Mouse (Mus musculus): ENCODE results near the gene Gm49383. TPM values are rescaled to one million over a fixed set of nuclear protein-coding genes. Genes with fewer than 3 reads are reported as not detected.

Gene Gm49383
- polyA plus RNA-seq, 1 experiment = 2.6 TPM

GRCm38 (mm10) chr12:69207926-69208325 lies 11.0 kb upstream of the Gm49383 start:
- no peaks in the 10 kb centered on the region for H3K36me3 ChIP-seq (ENCODE audit: control insufficient read depth, insufficient read depth)
- H3K4me2 ChIP-seq (ENCODE audit: low read depth) = no peak overlapping the region
- no peaks in the 10 kb centered on the region for H3K27me3 ChIP-seq (ENCODE audit: control insufficient read depth, insufficient read depth, insufficient read length)
- H3K4me3 ChIP-seq = no peak overlapping the region
- TF ChIP-seq POLR2AphosphoS2 (IDR thresholded peaks at IDR 0.05; ENCODE audit: insufficient read length, low read depth) (no peak), MYOG (IDR thresholded peaks at IDR 0.05; ENCODE audit: control insufficient read depth in 1 of 3, insufficient read depth in 1 of 3, insufficient read length in 2 of 3, low read depth in 2 of 3) (no peak), E2F4 (IDR thresholded peaks at IDR 0.05; ENCODE audit: insufficient read depth) (no peak), POLR2A (IDR thresholded peaks at IDR 0.05; ENCODE audit: insufficient read length, low read depth) (no peak), MAX (IDR thresholded peaks at IDR 0.05; ENCODE audit: low read depth) (no peak), SRF (IDR thresholded peaks at IDR 0.05; ENCODE audit: control insufficient read depth, insufficient read length, low read depth) (no peak), TCF12 (IDR thresholded peaks at IDR 0.05; ENCODE audit: insufficient read depth, poor library complexity, severe bottlenecking) (no peak), MYOD1 (IDR thresholded peaks at IDR 0.05; ENCODE audit: control insufficient read depth in 1 of 3, insufficient read length in 2 of 3, low read depth in 2 of 3) (no peak), CEBPB (IDR thresholded peaks at IDR 0.05; ENCODE audit: insufficient read depth, poor library complexity, severe bottlenecking) (no peak), REST (IDR thresholded peaks at IDR 0.05; ENCODE audit: insufficient read depth, insufficient read length) (no peak), TCF3 (IDR thresholded peaks at IDR 0.05; ENCODE audit: insufficient read length, low read depth) (no peak), USF1 (IDR thresholded peaks at IDR 0.05; ENCODE audit: low read depth) (no peak)
- H3ac ChIP-seq (ENCODE audit: control insufficient read depth, insufficient read length) = no peak overlapping the region
- H3K79me2 ChIP-seq (ENCODE audit: control insufficient read depth, insufficient read depth) = no peaks in the 10 kb centered on the region

DNA sequence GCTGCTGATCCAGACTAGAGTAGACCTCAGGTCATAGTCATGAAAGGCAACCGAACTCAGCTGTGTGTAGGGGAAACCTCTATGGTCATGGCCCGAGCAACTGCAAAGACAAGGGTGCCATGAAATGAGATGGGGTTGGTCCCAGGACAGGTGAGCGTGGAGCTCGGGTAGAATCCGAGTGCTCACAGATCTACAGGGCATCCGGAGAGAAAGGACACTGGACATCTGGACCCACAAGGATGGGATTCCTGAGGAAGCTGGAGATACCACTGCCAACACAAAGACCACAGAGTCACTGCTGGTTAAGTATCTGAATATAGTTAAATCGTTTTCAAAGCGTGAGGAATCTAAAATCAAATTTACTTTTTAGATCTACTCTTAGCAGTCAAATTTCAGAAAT lies 10.5 kb upstream of the Gm49383 start:
- Histone ChIP-seq H3K27me3 (ENCODE audit: control insufficient read depth, insufficient read depth, insufficient read length) (no peaks in the 10 kb centered on the region), H3ac (ENCODE audit: control insufficient read depth, insufficient read length) (no peak overlapping the region), H3K4me2 (ENCODE audit: low read depth) (no peak overlapping the region), H3K4me3 (no peak overlapping the region), H3K36me3 (ENCODE audit: control insufficient read depth, insufficient read depth) (no peaks in the 10 kb centered on the region), H3K79me2 (ENCODE audit: control insufficient read depth, insufficient read depth) (no peaks in the 10 kb centered on the region)
- TF ChIP-seq SRF (IDR thresholded peaks at IDR 0.05; ENCODE audit: control insufficient read depth, insufficient read length, low read depth) = no peak

DNA sequence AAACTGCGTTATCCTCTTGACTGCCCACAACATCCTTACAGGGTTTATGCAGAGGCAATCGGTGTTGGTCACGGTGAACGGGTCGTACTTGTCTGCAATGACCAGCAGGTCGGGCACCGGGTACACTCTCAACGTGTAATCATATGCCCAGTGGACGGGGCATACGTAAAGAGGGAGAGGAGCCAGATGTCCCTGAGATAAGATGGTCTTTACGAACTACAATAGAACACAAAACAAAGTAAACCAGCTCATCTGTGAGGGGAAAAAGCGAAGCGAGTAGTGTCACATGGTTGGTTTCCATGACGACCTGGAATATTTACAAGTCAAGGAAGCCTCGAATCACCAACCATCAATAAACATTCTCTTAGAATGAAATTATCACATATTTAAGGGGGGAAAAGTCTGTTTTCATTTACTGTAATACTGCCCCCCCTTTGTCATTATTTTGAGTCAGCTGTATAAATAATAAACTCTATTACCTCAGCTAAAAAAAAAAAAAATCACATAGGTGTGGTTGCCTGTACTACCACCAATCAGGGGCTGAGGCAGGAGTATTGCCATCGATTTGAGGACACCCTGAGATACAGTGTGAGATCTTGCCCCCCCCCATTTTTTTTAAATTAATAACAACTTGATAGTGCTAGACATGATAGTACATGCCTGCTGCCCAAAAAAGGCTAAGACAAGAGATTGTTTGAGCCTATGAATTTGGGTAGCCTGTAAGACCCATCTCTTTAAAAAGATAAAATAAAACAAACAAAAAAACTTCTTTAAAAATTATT lies 7.3 kb upstream of the Gm49383 start, which contains the start of gene Gm49384:
Gene Gm49384, minus strand, starts transcription at position 216 of the 782 bp plus-strand sequence.
- H3K79me2 ChIP-seq (ENCODE audit: control insufficient read depth, insufficient read depth) = no peaks in the 10 kb centered on the region
- H3K36me3 ChIP-seq (ENCODE audit: control insufficient read depth, insufficient read depth) = peaks cover 8% of the 10 kb centered on the region
- TF ChIP-seq POLR2AphosphoS2 (IDR thresholded peaks at IDR 0.05; ENCODE audit: insufficient read length, low read depth) (peak; percentile 17), CEBPB (IDR thresholded peaks at IDR 0.05; ENCODE audit: insufficient read depth, poor library complexity, severe bottlenecking) (no peak)
- no peak within 1 kb of the TSS for H3ac ChIP-seq (ENCODE audit: control insufficient read depth, insufficient read length)
- H3K27me3 ChIP-seq (ENCODE audit: control insufficient read depth, insufficient read depth, insufficient read length) = no peaks in the 10 kb centered on the region
- H3K4me3 ChIP-seq = no peak within 1 kb of the TSS
- no peak within 1 kb of the TSS for H3K4me2 ChIP-seq (ENCODE audit: low read depth)

- TF ChIP-seq MAX (IDR thresholded peaks at IDR 0.05; ENCODE audit: low read depth) (no peak), E2F4 (IDR thresholded peaks at IDR 0.05; ENCODE audit: insufficient read depth) (no peak), CEBPB (IDR thresholded peaks at IDR 0.05; ENCODE audit: insufficient read depth, poor library complexity, severe bottlenecking) (no peak), MYOD1 (IDR thresholded peaks at IDR 0.05; ENCODE audit: control insufficient read depth in 1 of 3, insufficient read length in 2 of 3, low read depth in 2 of 3) (no peak), SRF (IDR thresholded peaks at IDR 0.05; ENCODE audit: control insufficient read depth, insufficient read length, low read depth) (no peak), POLR2A (IDR thresholded peaks at IDR 0.05; ENCODE audit: insufficient read length, low read depth) (no peak), USF1 (IDR thresholded peaks at IDR 0.05; ENCODE audit: low read depth) (no peak)
- Histone ChIP-seq H3ac (ENCODE audit: control insufficient read depth, insufficient read length) (no peak overlapping the region), H3K4me3 (no peak overlapping the region), H3K79me2 (ENCODE audit: control insufficient read depth, insufficient read depth) (peaks cover 36% of the 10 kb centered on the region), H3K4me2 (ENCODE audit: low read depth) (peak overlapping the region; percentile 91), H3K27me3 (ENCODE audit: control insufficient read depth, insufficient read depth, insufficient read length) (no peaks in the 10 kb centered on the region), H3K36me3 (ENCODE audit: control insufficient read depth, insufficient read depth) (peaks cover 8% of the 10 kb centered on the region)
Observed at GRCm38 (mm10) chr12:69198985-69199384, 2.1 kb upstream of the Gm49383 start.

DNA sequence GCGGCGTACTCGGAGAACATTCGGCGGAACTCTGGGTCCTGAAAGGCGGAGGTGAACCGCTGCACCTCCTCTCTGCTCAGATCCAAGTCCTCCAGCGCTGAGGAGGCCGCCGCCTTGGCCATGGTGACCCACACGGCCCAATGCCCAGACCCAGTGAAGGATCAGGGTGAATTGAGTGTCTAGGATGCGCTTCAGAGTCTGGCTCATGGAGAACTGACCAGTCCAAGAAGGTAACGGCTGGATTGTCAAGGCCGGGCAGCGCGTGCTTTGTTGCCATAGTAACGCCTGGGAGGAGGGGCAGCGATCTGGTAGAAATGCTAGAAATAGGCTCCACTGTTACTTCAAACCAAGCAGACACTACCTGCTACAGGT lies 1.2 kb upstream of the Gm49383 start, which contains the start of gene Dnaaf2:
Gene Dnaaf2, minus strand, starts transcription at position 266 of the 372 bp plus-strand sequence.
- Histone ChIP-seq H3K4me2 (ENCODE audit: low read depth) (peak within 1 kb of the TSS; percentile 91), H3K36me3 (ENCODE audit: control insufficient read depth, insufficient read depth) (peaks cover 8% of the 10 kb centered on the region), H3K27me3 (ENCODE audit: control insufficient read depth, insufficient read depth, insufficient read length) (no peaks in the 10 kb centered on the region), H3K4me3 (peak within 1 kb of the TSS; percentile 85), H3K79me2 (ENCODE audit: control insufficient read depth, insufficient read depth) (peaks cover 43% of the 10 kb centered on the region), H3ac (ENCODE audit: control insufficient read depth, insufficient read length) (peak within 1 kb of the TSS; percentile 72)
- TF ChIP-seq POLR2AphosphoS2 (IDR thresholded peaks at IDR 0.05; ENCODE audit: insufficient read length, low read depth) (no peak), POLR2A (IDR thresholded peaks at IDR 0.05; ENCODE audit: insufficient read length, low read depth) (peak; percentile 0)
